Mouse (Mus musculus): ENCODE results near the gene Efna4. TPM values are rescaled to one million over a fixed set of nuclear protein-coding genes. Genes with fewer than 3 reads are reported as not detected.

Efna4 gene
- total RNA-seq, 2 experiments from 2014 or later: 0.21 TPM; not detected in 1

DNA sequence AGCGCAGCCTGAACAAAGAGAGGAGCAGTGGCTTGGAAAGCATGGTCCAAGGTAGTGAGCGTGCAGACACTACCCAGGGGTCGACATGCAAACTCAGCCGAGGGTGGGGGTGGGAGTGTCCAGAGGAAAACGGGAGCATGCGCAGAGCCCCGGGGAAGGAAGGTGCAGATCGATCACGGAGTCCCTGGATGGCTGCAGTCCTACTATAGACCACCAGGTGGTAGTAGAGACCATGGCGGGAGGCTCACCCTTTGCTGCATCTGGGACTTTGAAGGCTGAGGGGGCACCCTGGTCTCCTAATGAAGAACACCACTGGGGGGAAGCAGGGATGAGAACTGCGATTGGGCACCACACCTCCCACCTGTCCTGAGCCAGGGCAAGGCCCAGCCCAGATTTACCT, 2.6 kb upstream of the Efna4 start:
- Histone ChIP-seq H3K27ac (no peak overlapping the region), H3K4me3 (no peak overlapping the region)
- DNase-seq (ENCODE audit: extremely low spot score in 1 of 2, low spot score in 2 of 2): peak; percentile 76 to 79
- intact Hi-C loops (cut with DNase I): loop anchor here (5.0 to 10.0 kb wide), 2 partner anchors 72 to 144 kb away; partner anchors contain the start of gene Flad1
- peak; percentile 95 for TF ChIP-seq CTCF (IDR thresholded peaks at IDR 0.05)

DNA sequence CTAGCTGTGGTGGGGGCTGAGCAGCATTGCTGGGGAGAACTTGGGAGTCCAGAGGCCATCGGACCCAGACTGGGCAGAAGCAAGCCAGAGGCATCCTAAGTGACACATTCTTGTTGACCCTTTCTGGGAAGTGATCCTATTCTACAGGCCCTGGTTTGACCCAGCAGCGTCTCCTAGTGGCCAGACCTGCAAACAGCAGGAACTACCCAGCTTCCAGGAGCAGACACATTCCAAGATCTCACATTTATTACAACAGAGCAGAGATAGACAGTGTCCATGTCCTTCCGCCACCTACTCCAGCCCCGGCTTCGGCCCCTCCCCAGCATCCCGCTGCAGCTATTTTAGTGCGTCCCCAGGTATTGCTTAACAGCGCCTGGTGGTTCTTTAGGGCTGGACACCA, 1.6 kb upstream of the Efna4 start:
- peak in 1 of 2 experiments; percentile 68 for DNase-seq (ENCODE audit: extremely low spot score in 1 of 2, low spot score in 2 of 2)
- Histone ChIP-seq H3K27ac (no peak overlapping the region), H3K4me3 (no peak overlapping the region)
- peak; percentile 90 for TF ChIP-seq CTCF (IDR thresholded peaks at IDR 0.05)
- intact Hi-C loops (cut with DNase I): loop anchor here (1.0 kb wide), 1 partner anchor 23 kb away; no protein-coding TSS in a partner anchor

- H3K27ac ChIP-seq: no peak overlapping the region
- no peak for TF ChIP-seq CTCF (IDR thresholded peaks at IDR 0.05)
- no peak for DNase-seq (ENCODE audit: extremely low spot score in 1 of 2, low spot score in 2 of 2)
- H3K4me3 ChIP-seq: peak overlapping the region; percentile 52
- intact Hi-C loops (cut with DNase I): no loop called here
Observed at GRCm38 (mm10) chr3:89337062-89337720, 637 bp downstream of the Efna4 start.

- no peak for DNase-seq (ENCODE audit: extremely low spot score in 1 of 2, low spot score in 2 of 2)
- no peak for TF ChIP-seq CTCF (IDR thresholded peaks at IDR 0.05)
- no peak overlapping the region for H3K4me3 ChIP-seq
- intact Hi-C loops (cut with DNase I): no loop called here
- H3K27ac ChIP-seq: no peak overlapping the region
Observed at GRCm38 (mm10) chr3:89336529-89336928, 1.3 kb downstream of the Efna4 start.

GRCm38 (mm10) chr3:89333053-89333452, 4.8 kb downstream of the Efna4 start:
- no peak for DNase-seq (ENCODE audit: extremely low spot score in 1 of 2, low spot score in 2 of 2)
- TF ChIP-seq CTCF (IDR thresholded peaks at IDR 0.05): no peak
- intact Hi-C loops (cut with DNase I): no loop called here
- no peak overlapping the region for H3K27ac ChIP-seq
- no peak overlapping the region for H3K4me3 ChIP-seq

DNA sequence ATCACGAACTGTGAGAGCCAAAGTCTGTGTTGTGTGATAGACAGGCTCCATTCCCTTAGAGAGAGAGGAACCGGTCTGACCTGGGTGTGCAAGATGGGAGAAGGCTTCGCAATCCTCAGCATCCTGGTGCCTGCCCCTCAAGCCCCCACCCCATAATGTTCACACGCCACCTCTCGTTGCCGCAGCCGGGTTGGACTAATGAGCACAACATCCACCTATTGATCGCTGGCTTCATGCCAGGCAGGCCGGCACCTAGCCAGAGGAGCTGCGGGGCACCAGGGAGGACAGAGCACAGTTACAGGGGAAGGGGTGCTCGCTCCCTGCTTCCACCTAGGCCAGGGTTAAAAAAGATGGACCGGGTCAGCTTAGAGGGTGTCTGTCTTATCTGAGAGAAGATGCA, 5.4 kb downstream of the Efna4 start:
- no peak overlapping the region for H3K4me3 ChIP-seq
- intact Hi-C loops (cut with DNase I): no loop called here
- H3K27ac ChIP-seq: no peak overlapping the region
- no peak for DNase-seq (ENCODE audit: extremely low spot score in 1 of 2, low spot score in 2 of 2)
- TF ChIP-seq CTCF (IDR thresholded peaks at IDR 0.05): no peak

DNA sequence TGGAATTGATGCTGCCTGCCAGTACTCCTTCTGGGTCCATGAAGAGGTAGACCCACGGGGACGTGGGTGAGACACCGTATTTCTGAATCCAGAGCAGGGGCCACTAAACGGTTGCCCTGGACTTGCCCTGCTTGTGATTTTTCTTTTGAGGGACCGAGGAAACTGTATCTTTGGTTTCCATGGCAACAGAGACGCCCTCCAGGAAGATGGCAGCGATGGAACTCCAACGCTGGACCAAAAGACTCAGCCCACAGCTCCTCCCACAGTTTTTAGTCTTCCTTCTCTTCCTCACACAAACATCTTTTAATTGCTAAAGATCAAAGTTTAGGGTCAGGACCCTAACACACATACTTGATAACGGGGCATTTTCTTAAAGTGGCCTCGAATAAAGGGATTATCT, 5.8 kb downstream of the Efna4 start:
- TF ChIP-seq CTCF (IDR thresholded peaks at IDR 0.05): no peak
- intact Hi-C loops (cut with DNase I): no loop called here
- Histone ChIP-seq H3K4me3 (no peak overlapping the region), H3K27ac (no peak overlapping the region)
- no peak for DNase-seq (ENCODE audit: extremely low spot score in 1 of 2, low spot score in 2 of 2)

DNA sequence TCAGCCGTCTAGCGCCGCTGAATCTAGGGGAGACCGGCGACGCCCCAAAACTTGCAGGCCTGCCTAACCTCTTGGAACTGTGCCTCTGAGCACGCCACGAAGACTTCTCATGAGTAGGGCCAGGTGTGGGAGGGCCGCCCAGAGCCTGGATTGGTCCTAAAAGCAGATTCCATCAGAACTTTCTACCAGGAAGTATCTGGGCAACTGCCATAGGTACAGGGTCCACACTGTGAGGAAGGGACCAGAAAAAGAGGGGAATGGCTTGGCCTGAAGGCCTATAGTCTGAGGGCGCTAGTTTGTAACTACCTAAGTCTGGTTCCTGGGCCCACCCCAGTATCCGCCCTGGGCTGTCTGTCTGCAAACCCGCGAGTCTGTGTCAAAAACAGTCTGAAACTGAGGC, 6.3 kb downstream of the Efna4 start:
- no peak overlapping the region for H3K27ac ChIP-seq
- intact Hi-C loops (cut with DNase I): no loop called here
- H3K4me3 ChIP-seq: no peak overlapping the region
- TF ChIP-seq CTCF (IDR thresholded peaks at IDR 0.05): no peak
- no peak for DNase-seq (ENCODE audit: extremely low spot score in 1 of 2, low spot score in 2 of 2)

DNA sequence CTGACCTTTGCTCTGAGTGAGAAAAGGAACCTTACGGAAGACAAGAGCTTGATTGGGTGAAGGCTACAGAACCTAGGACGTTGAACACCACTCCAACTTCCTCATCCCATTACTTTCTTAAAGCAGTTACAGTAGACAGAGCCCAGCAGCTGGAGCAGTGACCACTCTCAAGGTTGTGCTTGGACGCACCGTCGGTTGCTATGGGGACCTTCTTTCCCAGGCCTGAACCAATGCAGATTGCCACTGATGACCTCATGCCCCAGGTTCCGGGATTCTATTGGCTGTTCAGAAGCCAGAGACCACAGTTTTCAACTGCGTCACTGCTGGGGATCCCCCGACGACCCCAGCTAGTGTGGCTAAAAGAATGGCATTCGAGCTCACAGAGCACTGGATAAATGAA, 6.9 kb downstream of the Efna4 start:
- Histone ChIP-seq H3K27ac (no peak overlapping the region), H3K4me3 (no peak overlapping the region)
- intact Hi-C loops (cut with DNase I): no loop called here
- no peak for TF ChIP-seq CTCF (IDR thresholded peaks at IDR 0.05)
- DNase-seq (ENCODE audit: extremely low spot score in 1 of 2, low spot score in 2 of 2): no peak

GRCm38 (mm10) chr3:89330346-89330745, 7.5 kb downstream of the Efna4 start:
- Histone ChIP-seq H3K4me3 (no peak overlapping the region), H3K27ac (no peak overlapping the region)
- intact Hi-C loops (cut with DNase I): no loop called here
- no peak for TF ChIP-seq CTCF (IDR thresholded peaks at IDR 0.05)
- DNase-seq (ENCODE audit: extremely low spot score in 1 of 2, low spot score in 2 of 2): no peak

DNA sequence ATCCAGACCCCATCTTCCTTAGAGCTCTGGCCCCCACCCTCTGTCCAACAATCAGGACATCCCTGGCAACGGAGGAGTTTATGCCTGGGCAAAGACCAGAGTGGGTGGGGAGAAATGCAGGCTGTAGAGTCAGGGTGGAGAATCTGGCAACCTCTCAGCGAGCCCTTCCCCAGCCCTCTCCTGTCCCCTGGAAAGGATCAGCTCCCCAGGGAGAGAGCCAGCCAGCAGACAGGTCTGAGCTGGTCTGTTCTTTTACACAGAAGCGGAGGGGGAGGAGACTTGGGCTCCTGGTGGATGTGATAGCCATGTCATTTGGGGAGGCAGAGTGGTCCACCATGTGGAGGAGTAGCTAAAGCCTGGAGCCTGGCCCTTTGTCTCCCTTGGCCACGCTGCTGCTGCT, 9.2 kb downstream of the Efna4 start:
- H3K27ac ChIP-seq: no peak overlapping the region
- TF ChIP-seq CTCF (IDR thresholded peaks at IDR 0.05): no peak
- no peak for DNase-seq (ENCODE audit: extremely low spot score in 1 of 2, low spot score in 2 of 2)
- no peak overlapping the region for H3K4me3 ChIP-seq
- intact Hi-C loops (cut with DNase I): no loop called here

- intact Hi-C loops (cut with DNase I): no loop called here
- H3K4me3 ChIP-seq: no peak overlapping the region
- no peak for DNase-seq (ENCODE audit: extremely low spot score in 1 of 2, low spot score in 2 of 2)
- no peak for TF ChIP-seq CTCF (IDR thresholded peaks at IDR 0.05)
- H3K27ac ChIP-seq: no peak overlapping the region
Observed at GRCm38 (mm10) chr3:89327371-89327870, 10.4 kb downstream of the Efna4 start.

- Histone ChIP-seq H3K4me3 (no peak overlapping the region), H3K27ac (no peak overlapping the region)
- TF ChIP-seq CTCF (IDR thresholded peaks at IDR 0.05): no peak
- no peak for DNase-seq (ENCODE audit: extremely low spot score in 1 of 2, low spot score in 2 of 2)
- intact Hi-C loops (cut with DNase I): no loop called here
Observed at GRCm38 (mm10) chr3:89325882-89326281, 11.9 kb downstream of the Efna4 start.
